Mouse (Mus musculus): ENCODE measurements at regions not wholly inside any gene's neighbourhood (a gene's known extent, or its start where the extent isn't known, plus 50 kb on each side); places are given as distances from the start of the nearest gene placed in this dataset.

DNA sequence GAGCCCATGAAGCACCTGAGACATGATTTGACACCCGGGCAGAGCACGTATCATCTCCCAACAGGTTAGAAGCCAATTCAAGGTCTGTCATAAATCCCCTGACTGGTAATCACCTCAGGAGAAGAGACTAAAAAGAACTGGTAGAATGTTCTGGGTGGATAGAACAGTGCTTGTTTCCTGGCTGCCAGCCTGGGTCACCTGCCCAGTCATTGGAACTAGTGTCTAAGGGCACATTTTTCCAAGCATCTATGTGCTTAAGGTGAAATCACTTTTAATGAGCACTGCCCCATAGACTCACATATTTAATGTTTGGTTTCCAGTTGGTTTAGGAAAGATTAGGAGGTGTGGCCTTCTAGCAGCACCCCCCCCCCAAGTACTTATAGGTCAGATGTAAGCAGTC, 162.0 kb upstream of the Jun start:
- DNase-seq (ENCODE audit: extremely low spot score, low spot score): no peak

DNA sequence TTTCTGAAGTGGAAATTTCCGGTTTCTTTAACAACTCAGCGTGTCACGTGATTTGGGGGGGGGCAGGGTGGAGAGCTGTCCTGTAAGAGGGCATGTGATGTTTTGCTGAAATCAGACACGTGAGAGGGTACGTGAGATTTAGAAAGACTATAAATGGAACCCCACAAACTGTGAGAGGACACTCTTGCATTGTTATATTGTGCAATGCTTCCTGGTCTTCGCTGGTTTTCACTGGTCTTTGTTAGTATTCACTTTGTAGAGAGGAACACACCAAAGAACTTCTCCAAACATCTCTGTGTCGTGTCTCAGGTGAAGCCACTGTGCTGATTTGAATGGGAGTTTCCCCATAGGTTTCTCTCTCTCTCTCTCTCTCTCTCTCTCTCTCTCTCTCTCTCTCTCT, 163.2 kb upstream of the Jun start:
- DNase-seq (ENCODE audit: extremely low spot score, low spot score): no peak

DNA sequence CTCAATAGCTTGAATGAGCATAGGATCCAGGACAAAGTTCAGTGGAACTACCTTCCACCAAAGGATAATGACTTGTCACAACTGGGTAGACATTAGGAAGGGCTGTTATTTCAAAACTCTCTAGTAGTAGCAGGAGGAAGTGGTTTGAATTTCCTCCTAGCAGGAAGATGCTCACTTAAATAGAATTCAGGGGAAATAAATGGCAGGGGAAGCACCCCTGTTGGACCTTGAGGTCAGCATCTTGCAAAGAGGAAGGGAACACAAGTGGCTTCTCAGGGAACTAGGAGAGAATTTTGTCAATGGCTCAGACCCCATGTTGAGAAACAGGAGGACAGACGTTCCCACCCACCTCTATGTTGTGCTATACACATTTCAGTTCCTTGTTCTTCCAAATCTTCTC, 178.4 kb upstream of the Jun start:
- DNase-seq (ENCODE audit: extremely low spot score, low spot score): no peak

DNA sequence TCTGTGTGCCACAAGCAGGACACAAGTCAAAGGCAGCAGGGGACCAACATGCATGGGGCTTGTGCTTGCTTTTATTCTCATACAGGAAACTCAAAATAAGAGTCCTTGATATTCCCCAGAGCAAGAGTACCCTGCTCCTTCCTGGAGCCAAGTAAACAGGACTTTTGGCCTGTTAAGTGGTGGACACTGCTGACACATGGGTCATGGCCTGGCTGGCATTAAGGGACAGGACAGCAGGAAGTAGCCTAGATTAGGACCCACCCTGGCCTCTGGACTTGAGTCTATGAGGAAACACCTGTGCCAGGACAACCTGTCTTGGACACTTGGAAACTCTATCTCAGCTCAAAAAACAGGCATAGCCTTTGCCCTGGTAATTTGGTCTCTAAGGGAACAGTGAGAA, 181.0 kb upstream of the Jun start:
- no peak for DNase-seq (ENCODE audit: extremely low spot score, low spot score)

DNA sequence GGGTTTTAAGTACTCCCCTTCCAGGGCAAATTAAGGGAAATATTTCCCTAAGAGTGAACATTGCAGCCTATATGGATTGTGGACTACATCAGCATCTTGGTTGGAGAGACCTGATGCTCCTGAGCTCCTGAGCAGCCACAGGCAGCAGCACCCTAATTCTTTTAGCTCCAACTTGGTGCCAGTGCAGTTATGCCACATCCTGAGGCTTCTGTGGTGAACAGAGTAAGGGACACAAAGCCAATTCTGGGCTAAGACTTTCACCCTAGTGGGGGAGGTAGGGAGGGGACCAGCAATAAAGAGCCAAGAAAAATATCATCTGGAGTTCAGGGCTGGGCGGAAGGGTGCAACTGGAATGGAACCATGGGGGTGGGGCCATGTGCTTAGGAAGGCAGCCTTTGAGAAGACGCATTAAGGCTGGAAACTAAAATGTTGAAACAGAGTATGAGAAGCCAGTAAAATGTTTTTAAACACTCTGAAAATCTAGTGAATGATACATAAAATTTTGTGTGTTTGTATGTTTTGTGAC, 182.1 kb upstream of the Jun start:
- no peak for DNase-seq (ENCODE audit: extremely low spot score, low spot score)

DNA sequence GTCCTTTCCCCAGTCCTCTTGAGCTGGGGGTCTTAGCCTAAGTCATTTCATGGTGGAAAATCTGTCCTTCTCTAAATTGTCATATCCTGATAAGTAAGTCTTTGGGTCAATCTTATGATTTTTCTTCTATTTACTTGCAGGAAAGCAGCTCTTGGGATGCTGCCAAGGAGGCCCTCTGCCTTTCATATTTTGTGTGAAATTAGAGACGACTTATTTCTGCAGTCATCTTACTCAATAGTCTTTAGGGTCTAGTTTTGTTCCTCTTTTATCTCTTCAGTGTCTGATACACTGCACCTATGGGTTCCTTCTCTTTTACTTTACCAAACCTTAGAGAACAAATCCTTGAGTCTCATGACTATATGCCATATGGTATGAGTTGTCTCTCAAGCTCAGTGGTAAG, 196.0 kb upstream of the Jun start:
- no peak for DNase-seq (ENCODE audit: extremely low spot score, low spot score)

DNA sequence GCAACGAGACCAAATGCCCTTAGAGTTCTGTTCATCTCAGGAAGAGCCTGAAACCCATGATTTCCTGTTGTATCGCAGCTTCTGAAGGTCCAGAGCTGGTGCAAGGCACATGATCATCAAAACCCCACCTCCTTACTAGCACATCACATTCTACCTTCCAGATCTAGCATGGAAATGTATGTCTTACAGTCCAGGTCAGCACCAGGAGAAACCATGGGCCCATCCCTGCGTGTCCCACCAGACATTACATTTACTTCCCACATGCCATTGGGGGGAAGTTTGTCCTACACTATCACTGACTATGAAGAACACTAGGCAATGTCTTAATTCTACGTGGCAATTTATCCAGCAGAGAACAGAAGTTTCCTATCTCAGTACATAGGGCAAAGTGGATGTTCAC, 197.0 kb upstream of the Jun start:
- no peak for DNase-seq (ENCODE audit: extremely low spot score, low spot score)

DNA sequence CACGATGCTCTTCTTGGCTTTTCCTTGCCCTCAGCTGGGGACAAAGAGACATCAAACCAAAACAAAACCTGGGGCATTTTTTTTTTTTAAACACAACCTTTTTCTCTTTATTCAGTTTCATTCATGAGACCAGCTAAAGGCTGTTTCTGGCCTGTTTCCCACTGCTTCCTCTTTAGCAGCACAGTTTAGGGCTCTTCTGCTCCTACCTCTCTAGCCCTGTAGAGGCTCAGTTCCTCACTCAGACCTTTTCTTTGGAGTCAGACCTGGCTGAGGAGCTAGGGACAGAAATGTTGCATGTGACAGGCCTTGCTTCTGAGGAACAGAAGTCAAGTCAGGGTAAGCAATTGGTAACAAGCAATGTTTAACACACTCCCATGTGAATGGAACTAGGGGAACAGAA, 198.1 kb upstream of the Jun start:
- DNase-seq (ENCODE audit: extremely low spot score, low spot score): no peak

DNA sequence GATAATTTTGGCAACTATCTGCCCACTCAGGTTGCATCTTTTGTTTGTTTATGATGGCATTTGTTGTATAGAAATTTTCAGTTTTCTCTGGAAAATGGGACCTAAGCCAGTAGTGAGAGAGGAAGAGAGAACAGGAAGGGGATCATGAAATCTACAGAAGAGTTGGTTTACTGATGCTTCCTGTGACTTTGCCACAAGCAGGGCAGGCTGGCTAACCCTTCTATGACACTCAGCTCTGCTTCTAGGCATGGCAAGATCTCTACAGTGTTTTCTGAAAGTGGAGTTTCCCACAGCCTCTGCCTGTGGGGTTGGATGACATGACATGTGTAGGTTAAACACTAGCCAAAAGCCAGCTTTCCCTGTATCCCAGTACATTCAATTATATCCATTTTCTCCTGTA, 217.7 kb upstream of the Jun start:
- DNase-seq (ENCODE audit: extremely low spot score, low spot score): no peak

DNA sequence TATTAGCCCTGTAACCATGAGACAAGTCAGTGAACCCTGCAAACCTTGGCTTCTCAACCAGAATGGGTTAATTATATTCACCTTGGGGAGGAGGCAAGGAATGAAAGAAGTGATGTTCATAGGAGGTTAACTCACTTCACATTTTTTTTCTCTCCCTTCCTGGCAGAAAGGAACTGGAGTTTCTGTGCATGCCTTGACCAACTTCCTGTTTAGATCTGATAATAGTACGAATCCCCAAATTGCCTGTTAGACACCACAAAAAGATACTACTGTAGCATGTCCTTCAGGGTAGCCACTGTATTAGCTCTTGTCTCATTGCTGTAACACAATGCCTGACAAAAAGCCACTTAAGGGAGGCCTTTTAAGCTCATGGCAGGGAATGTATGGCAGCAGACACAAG, 218.4 kb upstream of the Jun start:
- no peak for DNase-seq (ENCODE audit: extremely low spot score, low spot score)

DNA sequence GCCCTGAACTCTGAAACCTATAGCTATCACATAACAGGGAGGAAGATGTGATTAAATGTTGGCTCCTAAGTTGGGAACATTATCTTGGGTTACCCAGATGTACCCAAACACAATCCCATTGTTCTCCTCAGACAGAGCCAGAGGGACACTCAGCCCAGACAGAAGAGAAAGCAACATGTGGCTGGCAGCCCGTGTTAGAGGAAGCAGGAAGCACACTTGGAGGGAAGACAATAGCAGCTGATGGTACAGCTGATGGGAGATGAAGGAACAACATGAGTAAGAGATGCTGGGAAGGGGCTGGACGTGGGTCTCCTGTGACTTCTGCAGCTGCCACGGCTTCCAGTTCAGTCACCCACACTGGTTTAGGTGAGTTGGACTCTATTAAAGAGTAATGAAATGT, 224.2 kb upstream of the Jun start:
- DNase-seq (ENCODE audit: extremely low spot score, low spot score): no peak

DNA sequence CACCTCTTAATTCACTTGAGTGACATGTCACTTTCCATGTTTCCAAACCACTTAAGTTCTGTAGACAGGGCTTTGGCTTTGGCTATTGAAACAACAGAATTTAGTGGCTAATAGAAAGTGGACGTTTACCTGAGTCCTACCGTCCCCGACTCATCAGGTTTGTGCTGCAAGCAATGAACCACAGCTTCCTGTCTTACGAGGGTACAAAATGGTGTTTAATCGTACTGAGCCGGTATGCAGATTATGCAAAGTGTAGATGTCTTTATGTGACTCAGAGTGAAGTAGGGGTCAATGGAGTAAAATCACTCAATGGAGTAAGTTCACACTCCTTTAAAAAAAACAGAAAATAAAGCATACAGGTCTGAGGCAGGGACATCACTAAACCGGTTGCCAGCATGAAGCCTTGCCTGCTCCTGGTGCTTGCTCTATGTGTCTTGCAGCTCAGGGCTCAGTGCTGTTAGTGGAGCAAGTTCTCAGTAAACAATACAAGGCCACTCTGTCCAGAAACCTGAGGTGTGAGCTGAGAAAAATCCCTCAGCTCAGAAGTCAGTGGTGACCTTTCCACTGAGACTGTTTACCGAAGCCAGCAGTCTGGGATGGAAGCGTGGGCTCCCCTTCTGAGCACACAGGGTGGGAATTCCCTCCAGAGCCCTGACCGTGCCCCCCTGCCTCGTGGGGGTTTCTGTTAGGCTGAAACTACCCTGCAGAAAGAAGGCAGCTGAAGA, 226.1 kb upstream of the Jun start:
- no peak for DNase-seq (ENCODE audit: extremely low spot score, low spot score)

DNA sequence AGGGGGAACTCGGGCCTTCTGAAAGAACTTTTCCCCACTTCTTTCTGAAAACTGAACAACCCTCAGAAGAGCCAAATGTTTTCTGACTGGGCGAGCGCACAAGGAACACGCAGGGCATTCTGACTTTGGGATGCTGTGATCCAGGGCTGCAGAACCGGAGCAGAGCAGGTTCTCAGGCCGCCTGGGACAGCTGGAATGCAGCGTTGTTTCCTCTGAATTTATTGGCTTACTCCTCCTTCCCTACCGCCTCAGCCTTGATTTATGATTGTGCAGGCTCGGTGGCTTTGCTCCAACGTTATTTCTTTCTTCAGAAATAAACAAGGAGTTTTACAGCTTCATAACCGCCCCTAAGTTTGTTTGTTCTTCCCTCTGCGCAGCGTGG, 226.7 kb upstream of the Jun start:
- DNase-seq (ENCODE audit: extremely low spot score, low spot score): peak; percentile 54

DNA sequence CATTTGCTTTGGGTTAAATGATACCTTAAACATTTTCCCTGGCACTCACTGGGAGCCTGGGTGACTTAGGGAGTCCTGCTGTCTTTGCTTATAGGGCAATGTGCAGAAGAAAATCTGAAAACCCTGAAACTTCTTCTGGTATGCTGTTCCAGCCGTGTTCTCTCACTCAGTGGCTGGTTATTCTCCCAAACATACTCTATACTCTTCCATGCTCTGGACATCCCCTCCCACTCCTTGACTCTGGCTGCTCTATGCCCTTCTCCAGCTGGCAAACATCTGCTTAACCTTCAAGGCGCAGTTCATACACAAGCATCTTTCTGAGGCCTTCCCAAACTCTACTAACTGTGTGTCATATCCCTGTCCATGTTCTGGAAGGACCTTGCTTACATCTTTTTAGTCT, 227.2 kb upstream of the Jun start:
- peak; percentile 19 for DNase-seq (ENCODE audit: extremely low spot score, low spot score)

DNA sequence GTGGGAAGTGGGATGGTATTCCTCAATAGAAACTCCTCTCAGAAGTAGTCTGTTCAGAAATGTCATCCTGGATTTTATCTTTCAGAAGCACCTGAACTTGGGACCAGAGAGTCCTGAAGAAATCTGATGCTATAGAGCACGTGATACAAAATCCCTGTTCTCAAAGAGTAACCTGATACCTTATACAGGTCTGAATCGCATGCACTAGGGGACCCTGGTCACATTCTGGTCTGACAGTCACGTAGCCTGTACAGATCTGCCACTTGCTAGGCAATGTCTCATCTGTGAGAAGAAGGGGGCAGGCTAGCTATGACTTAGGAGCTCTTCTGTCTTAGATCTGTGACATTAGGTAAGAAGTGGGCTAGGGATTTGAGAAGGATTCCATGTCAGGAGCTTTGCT, 230.1 kb upstream of the Jun start:
- DNase-seq (ENCODE audit: extremely low spot score, low spot score): no peak

DNA sequence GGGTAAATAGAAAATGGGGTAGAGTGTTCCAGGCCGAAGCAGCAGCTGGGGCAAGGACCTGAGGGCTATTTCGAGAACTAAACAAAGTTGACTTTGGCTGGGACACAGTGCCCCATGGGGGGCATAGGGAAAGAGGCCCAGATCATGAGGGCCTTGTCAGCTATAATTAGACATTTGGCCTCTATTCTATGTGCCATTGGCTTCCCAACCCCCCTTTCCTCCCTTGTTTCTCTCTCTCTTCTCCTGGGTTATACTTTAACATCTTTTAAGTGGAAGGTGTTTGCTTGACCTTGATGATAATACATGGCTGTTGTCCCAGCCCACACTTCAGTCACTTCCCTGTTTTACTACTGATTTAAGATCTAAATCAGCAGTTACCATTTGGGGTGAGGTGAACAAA, 231.8 kb upstream of the Jun start:
- DNase-seq (ENCODE audit: extremely low spot score, low spot score): no peak

DNA sequence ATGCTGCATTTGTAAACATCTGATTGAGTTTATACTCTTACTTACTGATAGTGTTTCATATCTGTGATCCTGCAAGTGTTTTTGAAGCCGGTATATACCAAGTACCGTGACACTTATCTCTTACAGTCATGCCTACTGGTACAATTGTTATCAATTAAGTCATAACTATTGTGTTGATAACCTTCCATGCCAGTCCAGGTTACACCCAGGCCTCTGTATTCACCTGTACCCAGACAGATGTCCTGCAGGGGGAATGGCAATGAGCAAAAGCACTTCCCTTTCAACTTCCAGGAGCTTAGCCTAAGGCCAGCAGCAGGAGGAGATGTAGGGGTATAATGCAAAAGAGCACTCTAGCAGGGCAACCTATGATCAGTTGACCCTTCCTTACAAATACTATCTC, 232.2 kb upstream of the Jun start:
- no peak for DNase-seq (ENCODE audit: extremely low spot score, low spot score)

DNA sequence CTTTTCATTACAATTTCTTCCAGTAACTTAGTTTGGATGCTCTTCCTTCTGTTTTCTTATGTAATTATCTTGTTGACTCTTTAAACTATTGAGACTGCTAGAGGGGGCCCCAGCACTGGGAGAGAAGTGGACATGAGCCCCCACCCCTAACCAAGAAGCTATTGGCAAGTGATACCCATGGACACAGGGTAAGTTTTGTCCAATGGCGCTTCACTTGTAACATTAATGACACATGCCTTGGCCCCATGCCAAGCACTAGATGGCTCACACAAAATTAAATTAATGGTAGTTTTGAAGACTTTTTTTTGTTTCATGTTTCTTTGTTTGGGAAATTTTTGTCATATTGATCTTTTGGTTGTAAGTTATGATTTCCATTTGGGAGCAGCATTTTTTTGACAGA, 232.7 kb upstream of the Jun start:
- no peak for DNase-seq (ENCODE audit: extremely low spot score, low spot score)

DNA sequence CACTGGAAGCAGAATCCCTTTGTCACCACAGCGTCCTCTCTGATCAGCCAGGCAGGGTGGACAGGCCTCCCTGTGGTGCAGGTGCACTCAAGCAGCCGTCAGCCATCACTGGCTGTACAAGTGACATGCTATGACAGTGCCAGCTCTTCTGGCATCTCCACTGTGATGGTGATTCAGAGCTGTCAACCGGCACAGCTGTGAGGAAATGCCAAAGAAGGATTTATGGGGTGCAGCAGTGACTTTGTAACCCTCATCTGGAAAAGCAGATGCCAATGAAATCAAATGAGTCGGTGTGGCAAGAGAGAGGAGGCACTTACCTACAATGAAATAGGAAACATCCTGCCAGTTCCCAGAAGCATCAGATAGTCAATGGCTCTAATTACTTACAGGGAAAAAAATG, 238.3 kb upstream of the Jun start:
- DNase-seq (ENCODE audit: extremely low spot score, low spot score): no peak

DNA sequence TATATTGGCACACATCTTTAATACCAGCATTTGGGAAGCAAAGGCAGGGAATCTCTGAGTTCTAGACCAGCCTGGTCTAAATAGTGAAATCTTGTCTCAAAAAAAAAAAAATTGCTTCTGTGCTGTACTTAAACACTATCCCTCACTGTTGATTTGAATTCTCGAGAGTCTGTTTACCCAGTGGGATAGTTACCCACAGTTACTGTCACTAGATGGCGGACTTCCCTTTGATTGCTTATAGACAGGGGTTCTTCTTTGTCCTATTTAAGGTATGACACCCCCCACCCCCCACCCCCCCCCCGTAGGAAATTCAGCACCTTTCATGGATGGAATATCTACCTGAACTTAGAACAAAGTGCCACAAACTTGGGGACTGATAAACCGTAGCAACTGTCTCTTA, 242.1 kb upstream of the Jun start:
- DNase-seq (ENCODE audit: extremely low spot score, low spot score): no peak

DNA sequence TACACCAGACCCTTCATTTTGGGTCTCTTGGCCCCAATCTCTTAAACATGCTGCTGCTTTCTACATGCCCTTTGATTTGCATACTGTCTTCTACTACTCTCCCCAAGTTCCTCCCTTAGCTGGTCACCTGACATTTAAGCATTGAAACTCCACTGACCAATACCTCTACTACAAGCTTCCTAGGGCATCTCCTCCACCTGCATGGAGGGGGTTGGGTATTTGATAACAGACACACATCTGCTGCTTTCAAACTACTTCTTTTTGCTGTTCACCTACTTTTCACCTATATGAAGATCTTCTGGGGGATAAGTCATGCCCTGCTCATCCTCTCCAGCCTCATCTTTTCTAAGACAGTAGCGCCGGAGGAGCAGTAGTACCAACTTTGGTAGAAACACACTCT, 249.9 kb upstream of the Jun start:
- no peak for DNase-seq (ENCODE audit: extremely low spot score, low spot score)

DNA sequence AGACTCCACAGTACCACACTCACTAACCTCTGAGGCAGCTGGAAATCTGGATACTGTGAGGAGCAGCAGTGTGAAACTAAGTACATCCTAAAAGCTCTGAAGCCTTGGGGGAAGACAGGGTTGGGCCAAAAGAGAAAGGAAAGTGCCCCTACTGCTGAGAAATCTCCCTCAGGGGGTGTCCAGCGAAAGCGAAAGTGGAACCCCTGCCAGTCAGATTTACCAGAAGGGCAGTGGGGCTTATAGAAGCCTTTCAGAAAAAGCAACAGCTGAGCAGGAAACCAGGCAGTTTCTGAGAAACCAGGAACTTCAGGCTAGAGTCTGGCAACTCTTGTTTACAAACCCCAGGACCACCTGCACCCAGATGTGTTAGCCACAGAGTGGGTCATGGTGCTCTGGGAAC, 251.3 kb upstream of the Jun start:
- no peak for DNase-seq (ENCODE audit: extremely low spot score, low spot score)

DNA sequence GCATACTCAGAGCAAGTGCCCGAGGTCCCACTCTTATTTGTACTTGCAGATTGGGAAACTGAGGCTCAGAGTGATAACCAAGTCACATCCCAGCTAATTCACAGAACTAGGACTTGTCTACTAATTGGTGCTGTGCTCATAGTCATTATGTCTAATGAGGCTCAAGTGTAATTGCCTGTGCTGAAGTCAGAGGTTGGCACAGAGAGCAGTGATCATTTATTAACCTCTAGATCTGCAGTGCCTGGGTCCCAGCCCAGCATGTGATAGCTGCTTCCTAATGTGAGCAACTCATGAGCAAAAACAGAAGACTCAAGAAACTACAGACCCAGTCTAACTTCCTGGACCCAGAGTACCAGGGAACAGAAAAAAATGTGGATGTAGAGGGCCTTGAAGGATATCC, 252.0 kb upstream of the Jun start:
- DNase-seq (ENCODE audit: extremely low spot score, low spot score): no peak

DNA sequence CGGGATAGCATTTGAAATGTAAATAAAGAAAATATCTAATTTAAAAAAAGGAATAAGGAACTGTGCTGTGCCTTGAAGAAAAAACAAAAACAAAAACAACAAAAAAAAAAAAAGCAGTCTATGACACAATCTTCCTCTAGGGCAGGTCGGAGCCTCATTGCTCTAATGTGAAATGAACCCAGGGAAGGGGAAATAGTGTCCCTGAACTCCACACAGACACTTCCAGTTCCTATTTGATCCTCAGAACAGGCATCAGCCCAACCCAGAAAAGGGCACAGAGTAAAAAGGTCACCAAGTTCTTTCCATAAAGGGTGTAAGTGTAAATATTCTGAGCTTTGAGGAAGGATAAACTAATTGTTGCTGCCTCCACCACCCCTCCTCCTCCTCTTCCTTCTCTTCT, 250.2 kb upstream of the Fggy start:
- DNase-seq (ENCODE audit: extremely low spot score, low spot score): no peak

Data from neural tube, embryonic 10.5 days (tissue).